Mouse (Mus musculus) hindbrain, embryonic 16.5 days (tissue): ENCODE results near the gene Fcor. TPM values are rescaled to one million over a fixed set of nuclear protein-coding genes. Genes with fewer than 3 reads are reported as not detected.

Experiments
- ATAC-seq: fragments of 200-750 bp; cut with Nextera tagmentation; 2 replicates; pipeline ENCODE4 v1.8.0; 2017; ENCODE audit warnings: moderate TSS enrichment, moderate library complexity
- H3K27ac ChIP-seq: fragments of 300-500 bp; sonication (generic); 2 replicates; pipeline ENCODE4 v1.5.1; 2014; ENCODE audit warnings: low read depth, mild to moderate bottlenecking, control low read depth, low read length, moderate library complexity
- H3K27me3 ChIP-seq: fragments of 300-500 bp; sonication (generic); replicated peaks from 2 replicates; pipeline ENCODE4 v1.6.1; 2014; ENCODE audit warnings: low read length; ENCODE audit not compliant: control insufficient read depth, insufficient read depth
- H3K36me3 ChIP-seq: fragments of 300-500 bp; sonication (generic); 2 replicates; pipeline ENCODE4 v1.6.1; 2014; ENCODE audit warnings: mild to moderate bottlenecking, low read length, moderate library complexity, mixed read lengths; ENCODE audit not compliant: control insufficient read depth, insufficient read depth
- H3K4me1 ChIP-seq: fragments of 300-500 bp; sonication (generic); 2 replicates; pipeline ENCODE4 v1.6.1; 2014; ENCODE audit warnings: low read depth, low read length; ENCODE audit not compliant: control insufficient read depth, insufficient read depth
- H3K4me2 ChIP-seq: fragments of 300-500 bp; sonication (generic); 2 replicates; pipeline ENCODE4 v1.6.1; 2014; ENCODE audit warnings: mild to moderate bottlenecking, low read length, control low read depth, moderate library complexity
- H3K4me3 ChIP-seq: fragments of 300-500 bp; sonication (generic); 2 replicates; pipeline ENCODE4 v1.5.1; 2014; ENCODE audit warnings: mild to moderate bottlenecking, low read length, control low read depth, moderate library complexity
- H3K9ac ChIP-seq: fragments of 300-500 bp; sonication (generic); 2 replicates; pipeline ENCODE4 v1.6.1; 2014; ENCODE audit warnings: low read depth, mild to moderate bottlenecking, control low read depth, low read length, moderate library complexity
- H3K9me3 ChIP-seq: fragments of 300-500 bp; sonication (generic); 2 replicates; pipeline ENCODE4 v1.6.1; 2014; ENCODE audit warnings: mild to moderate bottlenecking, low read length, moderate library complexity; ENCODE audit not compliant: control insufficient read depth
- WGBS: fragments of 180-500 bp; shearing (Covaris S2); extraction: QIAGEN DNeasy Blood & Tissue Kit; methylation state at CpG from one replicate; pipeline ENCODE4 v1.1.7; 2014; 5-methylcytosine and 5-hydroxymethylcytosine counted together
- polyA plus RNA-seq: library from polyadenylated mRNA; unstranded; fragments of >200 nt; fragmentation: Nextera tagmentation; extraction: Ambion mirVana; gene quantifications from 2 replicates; pipeline ENCODE4 v1.2.1, GENCODE M21; 2015

Gene Fcor
- 20.9 and 21.7 TPM in 2 replicates for polyA plus RNA-seq

DNA sequence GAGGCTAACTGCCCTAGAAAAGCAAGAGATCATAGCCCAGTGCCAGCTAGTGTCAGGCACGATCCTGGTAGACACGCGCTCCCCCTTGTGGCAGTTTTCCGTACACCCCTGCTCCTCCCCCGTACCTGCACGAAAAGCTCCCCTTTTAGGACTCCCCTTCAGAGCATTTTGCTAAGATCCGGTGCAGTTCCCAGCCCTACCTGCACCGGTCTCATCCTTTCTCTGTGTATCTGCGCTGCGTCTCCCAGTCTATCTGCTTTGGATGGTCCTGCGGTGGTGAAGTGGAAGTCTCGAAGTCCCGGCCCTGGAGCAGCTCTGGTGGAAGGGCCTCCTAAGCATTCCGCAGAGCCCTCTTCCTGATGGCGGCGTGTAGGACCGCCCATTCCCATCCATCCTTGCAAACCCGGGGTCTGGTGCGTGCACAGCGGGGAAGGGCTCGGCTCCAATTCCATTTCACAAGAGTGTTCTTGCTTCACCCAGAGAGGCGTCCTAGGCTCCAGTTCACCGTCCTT is at the start of gene Fcor:
Gene Fcor (minus strand): TSS at position 383 of the 512 bp plus-strand sequence.
- H3K4me2 ChIP-seq: peak within 1 kb of the TSS; percentile 69
- peaks cover 3% of the 10 kb centered on the region for H3K4me1 ChIP-seq
- H3K27ac ChIP-seq: peak within 1 kb of the TSS; percentile 81
- H3K9ac ChIP-seq: peak within 1 kb of the TSS; percentile 72
- H3K9me3 ChIP-seq: no peaks in the 10 kb centered on the region
- H3K4me3 ChIP-seq: peak within 1 kb of the TSS; percentile 56
- WGBS: 0% methylated on average over 23 of the region's 23 CpGs
- H3K36me3 ChIP-seq: no peaks in the 10 kb centered on the region
- ATAC-seq: peak; percentile 90
- H3K27me3 ChIP-seq: no peaks in the 10 kb centered on the region

DNA sequence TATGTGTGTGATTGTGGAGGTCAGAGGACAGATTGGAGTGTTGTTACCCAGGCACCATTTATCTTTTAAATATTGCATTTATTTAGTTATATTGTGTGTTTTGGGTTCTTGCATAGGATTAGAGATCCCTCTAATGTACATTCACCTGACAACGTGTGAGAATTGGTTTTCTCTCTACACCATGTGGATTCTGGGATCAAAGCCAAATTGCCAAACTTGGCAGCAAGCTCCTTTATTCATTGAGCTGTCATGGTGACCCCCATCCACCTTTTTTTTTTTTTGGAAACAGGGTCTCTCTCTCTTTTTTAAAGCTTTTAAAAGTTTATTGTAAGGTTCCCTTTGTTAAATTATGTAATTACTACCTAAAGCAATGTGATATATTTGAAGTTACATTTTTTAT is 48.9 kb upstream of the Fcor start:
- H3K4me1 ChIP-seq: no peaks in the 10 kb centered on the region
- no peak overlapping the region for H3K4me3 ChIP-seq
- no peaks in the 10 kb centered on the region for H3K27me3 ChIP-seq
- H3K9ac ChIP-seq: no peak overlapping the region
- H3K9me3 ChIP-seq: no peaks in the 10 kb centered on the region
- no peak overlapping the region for H3K27ac ChIP-seq
- H3K36me3 ChIP-seq: no peaks in the 10 kb centered on the region
- no peak overlapping the region for H3K4me2 ChIP-seq
- peak; percentile 40; the same call in 1 of the 2 replicates for ATAC-seq
- WGBS: 41% methylated on average over 1 of the region's 1 CpGs

DNA sequence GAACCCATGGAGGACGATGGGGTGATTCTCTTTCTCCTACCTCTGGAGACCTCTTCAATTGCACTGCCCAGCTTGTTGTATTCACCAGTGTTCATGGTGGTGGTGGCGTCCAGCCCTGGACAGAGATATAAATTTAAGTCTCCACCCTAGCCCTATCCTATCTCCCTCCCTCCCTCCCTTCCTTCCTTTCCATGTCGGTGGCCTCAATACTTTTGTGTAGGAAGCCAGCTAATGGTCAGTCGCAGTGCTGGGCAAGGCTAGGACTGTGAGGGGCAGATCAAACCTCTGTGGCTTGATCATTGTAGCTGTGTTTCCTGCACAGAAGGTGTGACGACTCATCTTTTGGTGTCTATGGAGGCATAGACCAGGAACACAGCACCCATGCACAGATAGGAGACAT is 48.4 kb upstream of the Fcor start, which contains the start of gene Clec4g:
Gene Clec4g (minus strand): TSS at position 101 of the 400 bp plus-strand sequence.
- Histone ChIP-seq H3K4me1 (no peaks in the 10 kb centered on the region), H3K9me3 (no peaks in the 10 kb centered on the region), H3K27me3 (no peaks in the 10 kb centered on the region), H3K9ac (no peak within 1 kb of the TSS), H3K36me3 (no peaks in the 10 kb centered on the region), H3K4me2 (no peak within 1 kb of the TSS), H3K4me3 (no peak within 1 kb of the TSS), H3K27ac (no peak within 1 kb of the TSS)
- no peak for ATAC-seq
- 75% methylated on average over 5 of the region's 5 CpGs for WGBS

DNA sequence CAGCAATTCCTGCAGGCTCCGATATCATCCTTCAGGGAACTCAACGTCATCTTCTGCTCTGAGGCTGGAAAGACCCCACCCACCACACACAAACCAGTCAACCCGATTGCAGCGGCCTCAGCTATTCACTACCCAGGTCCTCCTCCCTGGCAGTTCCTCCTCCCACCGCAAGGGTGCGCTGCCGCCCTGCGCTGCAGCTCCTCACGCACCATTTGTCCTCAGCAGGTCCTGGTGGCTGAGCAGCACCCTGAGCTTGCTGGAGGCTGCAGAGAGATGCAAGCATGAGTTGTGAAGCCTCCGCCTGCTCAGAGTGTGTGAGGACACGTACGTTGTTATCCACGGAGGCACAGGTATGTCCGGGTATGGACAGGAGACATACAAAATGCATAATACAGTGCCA is 46.4 kb upstream of the Fcor start:
- ATAC-seq: no peak
- Histone ChIP-seq H3K36me3 (no peaks in the 10 kb centered on the region), H3K9ac (no peak overlapping the region), H3K4me2 (no peak overlapping the region), H3K4me1 (no peaks in the 10 kb centered on the region), H3K4me3 (no peak overlapping the region), H3K27ac (no peak overlapping the region), H3K9me3 (no peaks in the 10 kb centered on the region), H3K27me3 (no peaks in the 10 kb centered on the region)
- WGBS: 15% methylated on average over 14 of the region's 14 CpGs

DNA sequence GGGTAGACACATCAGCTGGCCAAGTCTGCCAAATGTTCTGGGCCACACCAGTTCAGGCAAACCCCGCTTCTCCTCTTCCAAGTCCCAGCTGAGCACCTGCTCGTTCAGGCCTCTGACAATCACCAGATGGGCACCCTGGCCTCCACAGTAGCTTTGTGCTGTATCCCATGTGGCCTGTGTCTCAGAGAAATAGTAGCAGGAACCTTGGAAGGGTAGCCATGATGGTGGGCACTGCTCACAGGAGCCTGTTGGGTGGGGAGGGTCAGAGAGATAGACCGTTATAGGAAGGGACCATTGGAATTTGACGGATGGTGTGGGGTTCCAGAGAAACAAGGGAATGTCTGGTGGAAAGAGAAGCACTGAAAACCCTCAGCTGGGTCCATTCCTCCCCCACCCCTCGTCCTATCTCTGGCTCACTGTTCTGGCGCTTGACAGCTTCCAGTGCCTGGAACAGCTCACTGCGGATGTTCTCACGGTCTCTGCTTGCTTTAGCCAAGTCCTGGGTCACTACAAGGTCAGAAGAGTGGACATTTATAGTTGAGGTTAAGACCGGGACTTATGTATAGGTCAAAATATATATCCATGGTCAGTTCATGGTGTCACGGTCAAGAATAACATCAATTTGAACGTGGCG is 45.3 kb upstream of the Fcor start:
- 90% methylated on average over 12 of the region's 12 CpGs for WGBS
- ATAC-seq: no peak
- Histone ChIP-seq H3K9ac (no peak overlapping the region), H3K4me1 (no peaks in the 10 kb centered on the region), H3K9me3 (no peaks in the 10 kb centered on the region), H3K4me3 (no peak overlapping the region), H3K36me3 (no peaks in the 10 kb centered on the region), H3K27ac (no peak overlapping the region), H3K4me2 (no peak overlapping the region), H3K27me3 (no peaks in the 10 kb centered on the region)

DNA sequence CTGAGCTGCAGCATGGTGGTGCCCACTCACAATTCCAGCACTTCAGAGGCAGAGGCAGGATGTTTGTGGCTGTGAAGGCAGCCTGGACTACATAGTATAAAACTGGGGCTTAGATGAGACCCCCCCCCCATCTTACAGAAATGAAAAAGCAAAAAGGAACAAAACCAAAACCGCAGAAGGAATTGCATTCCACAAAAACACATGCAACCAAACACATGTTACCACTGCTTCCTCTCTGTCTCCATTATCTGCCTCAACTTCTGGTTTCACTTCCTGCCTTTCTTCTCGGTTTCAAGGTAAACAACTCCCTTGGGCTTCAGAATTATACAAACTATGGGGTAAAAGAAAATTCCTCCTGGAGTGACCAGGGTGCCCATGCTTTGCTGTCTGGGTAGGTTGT is 39.5 kb upstream of the Fcor start:
- H3K4me1 ChIP-seq: no peaks in the 10 kb centered on the region
- 71% methylated on average over 2 of the region's 2 CpGs for WGBS
- no peak overlapping the region for H3K9ac ChIP-seq
- H3K4me2 ChIP-seq: no peak overlapping the region
- H3K9me3 ChIP-seq: no peaks in the 10 kb centered on the region
- no peaks in the 10 kb centered on the region for H3K36me3 ChIP-seq
- no peaks in the 10 kb centered on the region for H3K27me3 ChIP-seq
- H3K4me3 ChIP-seq: no peak overlapping the region
- H3K27ac ChIP-seq: no peak overlapping the region
- no peak for ATAC-seq

DNA sequence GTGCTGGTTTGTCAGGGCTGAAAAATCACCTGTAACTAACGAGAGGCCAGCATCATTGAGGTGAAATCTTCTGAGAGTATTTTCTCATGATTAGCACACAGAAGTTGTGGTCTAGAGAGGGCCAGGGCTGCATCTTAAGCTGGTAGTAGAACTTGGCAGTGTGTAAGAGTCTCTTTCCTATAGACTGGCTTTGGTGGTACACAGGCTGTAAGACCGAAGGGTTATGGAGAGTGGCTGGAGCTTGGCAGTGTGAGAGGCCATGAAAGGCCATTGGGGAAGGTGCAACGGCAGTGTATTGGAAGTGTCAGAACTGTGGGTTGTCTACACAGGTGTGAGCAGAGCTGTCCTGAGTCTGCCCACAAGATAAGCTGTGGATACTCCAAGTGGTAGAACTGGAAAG is 38.1 kb upstream of the Fcor start:
- no peak overlapping the region for H3K9ac ChIP-seq
- 89% methylated on average over 3 of the region's 3 CpGs for WGBS

DNA sequence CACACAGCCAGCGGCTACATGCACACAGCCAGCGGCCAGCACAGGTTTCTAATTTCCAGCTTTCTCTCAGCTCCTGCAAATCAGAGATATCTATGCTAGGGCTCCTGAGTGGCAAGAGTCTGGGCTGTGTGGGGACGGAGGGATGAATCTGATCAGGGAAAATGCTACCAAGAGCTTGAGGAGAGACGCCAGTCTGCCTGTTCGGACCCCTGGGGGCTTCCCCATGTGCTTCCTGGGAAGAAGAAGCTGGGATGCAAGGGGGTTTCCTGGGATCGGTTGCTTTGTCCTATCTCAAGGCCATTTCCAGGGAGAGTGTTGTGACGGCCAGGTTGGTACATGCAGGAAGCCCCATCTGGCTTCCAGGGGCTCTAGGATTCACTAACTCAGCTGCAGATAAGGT is 35.4 kb upstream of the Fcor start:
- Histone ChIP-seq H3K27me3 (no peaks in the 10 kb centered on the region), H3K4me1 (no peaks in the 10 kb centered on the region), H3K9me3 (no peaks in the 10 kb centered on the region), H3K36me3 (no peaks in the 10 kb centered on the region), H3K27ac (no peak overlapping the region), H3K4me3 (no peak overlapping the region), H3K9ac (no peak overlapping the region), H3K4me2 (no peak overlapping the region)
- no peak for ATAC-seq
- 74% methylated on average over 7 of the region's 7 CpGs for WGBS

More for the DNA sequence above, 38.1 kb upstream of the Fcor start:
- Histone ChIP-seq H3K36me3 (no peaks in the 10 kb centered on the region), H3K4me3 (no peak overlapping the region), H3K4me2 (no peak overlapping the region), H3K27ac (no peak overlapping the region), H3K4me1 (no peaks in the 10 kb centered on the region), H3K9me3 (no peaks in the 10 kb centered on the region), H3K27me3 (no peaks in the 10 kb centered on the region)
- no peak for ATAC-seq

DNA sequence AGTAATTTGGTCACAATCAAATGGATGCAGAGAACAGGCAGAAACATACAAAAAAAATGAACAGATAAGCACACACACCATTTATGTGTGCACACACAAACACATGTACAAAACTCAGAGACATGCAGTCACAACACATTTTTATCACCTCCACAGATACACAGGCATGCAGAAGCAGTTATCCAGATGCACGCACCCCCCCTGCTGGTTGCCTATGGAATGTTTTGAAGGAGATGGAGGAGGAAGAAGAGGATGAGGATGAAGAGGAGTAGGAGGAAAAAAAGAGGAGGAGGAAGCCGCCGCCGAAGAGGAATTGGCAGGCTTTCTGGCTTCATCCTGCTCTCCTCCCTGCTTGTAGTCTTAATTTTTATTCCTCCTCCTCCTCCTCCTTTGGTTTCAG is 33.5 kb upstream of the Fcor start:
- ATAC-seq: no peak

More for the DNA sequence above, 33.5 kb upstream of the Fcor start:
- Histone ChIP-seq H3K9ac (no peak overlapping the region), H3K36me3 (no peaks in the 10 kb centered on the region), H3K4me1 (no peaks in the 10 kb centered on the region), H3K4me3 (no peak overlapping the region), H3K27ac (no peak overlapping the region), H3K4me2 (no peak overlapping the region), H3K27me3 (no peaks in the 10 kb centered on the region), H3K9me3 (no peaks in the 10 kb centered on the region)
- 67% methylated on average over 4 of the region's 4 CpGs for WGBS
